Mouse (Mus musculus) adrenal gland, adult 2 months (tissue): ENCODE measurements around the gene Gucy2c. TPM values are rescaled to one million over a fixed set of nuclear protein-coding genes. Genes with fewer than 3 reads are reported as not detected.

Source experiments
- DNase-seq: peaks from one replicate; pipeline ENCODE4 v3.0.0; 2021
- microRNA-seq, 2 experiments: library from miRNA; unstranded; fragments of <30 nt; microRNA quantifications; one replicate each; pipeline ENCODE4 v1.2.0; 2021
- polyA plus RNA-seq: library from polyadenylated mRNA; depleted of rRNA; stranded (reverse); fragments of >200 nt; gene quantifications from 2 replicates; pipeline ENCODE4 v1.2.3, GENCODE M21; 2012; rRNA removed
- total RNA-seq, 2 experiments: library from RNA; stranded (reverse); gene quantifications; 2 replicates each; pipeline ENCODE4 v1.2.3; 2021

Gene Gucy2c
- total and polyA plus RNA-seq, 3 experiments = not detected

DNA sequence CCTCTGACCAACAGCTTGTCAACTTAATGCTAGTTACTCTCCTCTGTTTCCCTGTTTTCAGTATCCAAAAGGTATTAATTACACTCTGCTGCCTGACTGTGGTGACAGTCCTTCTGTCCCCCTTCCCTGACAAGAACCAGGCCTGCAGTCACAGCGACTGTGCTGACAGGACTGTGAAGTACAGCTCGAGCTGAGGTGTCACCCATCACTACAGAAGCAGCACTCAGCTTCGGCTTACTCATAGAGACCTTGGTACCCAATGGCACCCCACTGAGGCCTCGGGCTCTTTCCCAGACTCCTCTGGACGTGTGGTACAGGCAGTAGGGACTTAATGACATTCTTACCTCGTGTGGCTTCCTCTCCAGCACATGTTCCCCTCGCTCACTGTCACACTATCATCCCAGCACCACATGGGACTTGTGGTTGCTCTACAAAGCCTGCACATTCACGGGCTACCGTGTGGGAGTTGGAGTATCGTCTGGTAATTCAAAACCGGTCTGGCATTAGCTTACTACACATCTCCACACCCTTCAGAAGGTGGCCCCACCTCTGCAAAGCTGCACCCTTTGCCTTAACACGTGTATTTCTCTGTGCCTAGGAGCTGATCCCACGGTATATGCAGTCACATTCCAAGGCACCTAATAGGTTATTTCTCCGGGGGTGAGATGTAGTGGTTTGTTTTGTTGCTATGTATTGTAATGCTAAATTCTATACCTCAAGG lies 113.1 kb downstream of the Gucy2c start:
- DNase-seq = no peak

DNA sequence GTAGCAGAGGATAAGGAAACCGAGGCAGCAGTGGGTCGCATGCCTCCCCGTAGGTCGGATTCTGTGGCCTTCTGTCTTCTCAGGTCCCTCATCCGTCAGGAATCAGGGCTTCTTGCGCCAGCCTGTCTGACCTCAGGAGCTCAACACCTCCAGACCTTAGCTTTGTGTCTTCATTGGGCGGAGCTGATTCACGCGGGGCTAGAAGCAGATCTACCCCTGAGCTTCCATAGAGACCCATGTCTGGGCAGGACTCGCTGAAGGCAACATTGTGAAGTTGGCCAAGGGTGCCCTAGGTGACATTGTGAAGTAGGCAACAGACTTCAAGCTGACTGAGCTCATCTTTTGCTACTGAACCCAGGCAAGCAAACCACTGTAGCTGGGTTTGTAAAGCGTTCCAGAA lies 119.5 kb downstream of the Gucy2c start:
- DNase-seq = no peak

DNA sequence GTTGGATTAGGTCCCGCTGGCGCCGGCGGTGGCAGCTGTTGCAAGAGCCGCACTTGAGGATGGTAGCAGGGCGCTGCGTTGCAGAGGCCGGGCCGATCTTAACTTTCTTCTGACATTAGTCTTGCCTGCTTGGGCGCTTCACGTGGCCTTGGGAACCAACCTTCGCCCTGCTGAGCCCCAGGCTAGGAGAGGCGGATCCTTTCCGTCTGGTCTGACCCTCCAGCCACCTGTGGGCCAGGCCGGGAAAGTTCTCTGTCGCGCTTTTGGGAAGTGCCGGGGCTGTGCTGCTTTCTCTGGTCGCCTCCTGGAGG lies 119.9 kb downstream of the Gucy2c start, which contains the start of gene Plbd1:
Plbd1 (minus strand) TSS at position 223 of the 311 bp plus-strand sequence.
- peak; percentile 95 for DNase-seq

DNA sequence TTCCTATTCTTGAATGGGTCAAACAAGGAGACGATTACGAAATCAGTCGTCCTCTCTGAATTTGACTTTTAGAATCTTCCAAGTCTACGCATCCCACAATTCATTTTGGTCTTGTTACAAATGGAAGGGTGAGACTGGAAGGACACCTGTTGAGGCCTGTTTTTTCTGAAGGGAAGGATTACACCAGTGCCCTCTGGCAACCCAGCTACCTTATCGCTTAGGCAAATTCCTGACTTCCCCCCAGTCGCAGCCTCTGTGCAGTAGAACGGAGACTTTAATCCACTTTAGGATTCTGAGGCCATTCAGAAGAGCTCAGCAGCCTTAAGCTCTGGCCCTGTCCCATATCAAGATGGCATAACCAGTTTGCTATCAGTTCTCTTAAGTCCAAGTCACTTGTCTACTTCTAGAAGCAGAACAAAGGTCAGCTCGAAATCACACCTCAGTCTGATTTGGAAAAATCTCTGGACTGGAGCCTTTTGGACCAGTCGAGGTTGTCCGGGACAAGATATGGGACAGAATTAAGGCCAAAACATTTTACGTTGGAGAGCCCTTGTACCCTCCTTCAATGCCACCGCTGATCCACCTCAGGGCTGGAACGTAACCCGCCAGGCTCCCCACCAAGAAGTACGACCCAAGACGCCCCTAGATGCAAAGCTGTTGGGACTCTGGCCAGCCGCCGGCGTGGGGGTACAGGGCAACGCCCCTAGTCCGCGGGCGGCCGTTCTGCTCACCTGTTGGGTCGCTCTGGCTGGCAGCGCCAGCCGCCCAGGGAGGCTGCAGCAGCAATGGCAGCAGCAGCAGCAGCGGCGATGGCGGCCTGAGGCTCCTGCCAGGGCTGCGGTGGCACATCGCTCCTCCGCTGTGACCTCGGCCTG lies 120.5 kb downstream of the Gucy2c start:
- DNase-seq = no peak

DNA sequence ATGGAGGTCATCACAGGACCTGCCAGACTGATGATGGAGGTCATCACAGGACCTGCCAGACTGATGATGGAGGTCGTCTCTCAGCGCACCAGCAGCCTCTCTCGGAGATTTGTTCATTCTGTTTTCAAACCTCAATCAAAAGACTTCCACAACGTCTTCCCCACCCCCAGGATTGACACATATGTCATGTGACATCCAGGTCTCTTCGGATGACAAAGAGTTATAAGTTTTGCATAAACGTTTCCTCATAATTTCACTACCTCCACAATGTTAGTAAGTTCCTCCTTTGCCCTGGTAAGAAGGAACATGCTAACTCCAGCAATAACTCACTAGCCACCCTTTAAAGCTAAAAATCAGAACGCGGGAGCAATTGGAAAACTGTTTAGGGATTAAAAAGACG lies 122.3 kb downstream of the Gucy2c start:
- no peak for DNase-seq

DNA sequence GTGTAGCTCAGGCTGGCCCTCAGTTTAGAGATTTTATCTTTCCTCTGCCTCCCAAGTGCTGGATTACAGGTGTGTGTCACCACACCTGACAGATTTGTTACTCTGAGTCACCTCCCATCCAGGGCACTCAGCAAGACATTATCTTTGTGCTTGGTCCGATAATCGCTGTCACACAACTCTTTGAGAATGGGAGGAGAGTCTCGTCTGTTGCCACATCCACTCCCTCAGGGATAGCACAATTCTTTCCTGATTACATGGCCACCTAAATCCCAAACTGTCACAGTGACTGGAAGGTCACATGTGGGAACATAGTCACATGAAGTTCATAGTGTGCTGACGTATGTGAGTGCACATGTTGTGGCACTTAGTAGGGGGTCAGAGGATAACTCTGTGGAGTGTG lies 123.3 kb downstream of the Gucy2c start:
- no peak for DNase-seq

DNA sequence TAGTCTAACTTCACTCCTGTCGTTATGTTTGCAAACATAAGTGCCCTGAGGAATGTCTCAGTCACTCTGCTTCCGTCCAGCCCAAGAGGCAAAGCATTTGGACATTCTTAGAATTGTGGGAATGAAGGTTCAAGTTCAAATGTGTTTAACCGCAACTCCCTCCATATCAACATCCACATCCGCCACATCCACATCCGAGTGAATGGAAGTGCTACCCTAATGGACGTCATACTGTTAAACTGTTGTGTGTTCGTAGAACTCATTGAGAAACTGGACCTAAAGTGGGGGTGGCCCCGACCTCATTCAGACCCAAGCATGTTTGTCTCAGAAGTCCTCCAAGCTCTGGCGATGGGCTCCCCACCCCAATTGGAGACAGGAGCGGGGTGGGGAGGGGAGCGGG lies 125.8 kb downstream of the Gucy2c start:
- DNase-seq = no peak

DNA sequence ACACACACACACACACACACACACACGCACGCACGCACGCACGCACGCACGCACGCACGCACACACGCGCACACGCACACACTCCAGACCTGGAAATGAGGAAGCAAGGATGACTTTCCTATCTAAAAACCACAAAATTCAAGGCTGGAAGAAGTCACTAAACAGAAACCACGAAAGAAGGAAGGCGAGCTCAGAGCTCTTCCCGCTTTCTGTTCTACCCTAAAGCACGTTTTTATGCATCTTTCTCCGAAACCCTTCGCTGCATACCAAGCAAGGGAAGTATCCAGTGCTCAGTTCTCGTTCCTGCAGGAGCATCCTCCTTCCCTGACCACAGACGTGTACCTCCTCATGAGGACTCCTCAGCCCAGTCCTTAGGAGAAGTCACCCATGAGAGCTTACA lies 127.1 kb downstream of the Gucy2c start:
- DNase-seq = no peak

DNA sequence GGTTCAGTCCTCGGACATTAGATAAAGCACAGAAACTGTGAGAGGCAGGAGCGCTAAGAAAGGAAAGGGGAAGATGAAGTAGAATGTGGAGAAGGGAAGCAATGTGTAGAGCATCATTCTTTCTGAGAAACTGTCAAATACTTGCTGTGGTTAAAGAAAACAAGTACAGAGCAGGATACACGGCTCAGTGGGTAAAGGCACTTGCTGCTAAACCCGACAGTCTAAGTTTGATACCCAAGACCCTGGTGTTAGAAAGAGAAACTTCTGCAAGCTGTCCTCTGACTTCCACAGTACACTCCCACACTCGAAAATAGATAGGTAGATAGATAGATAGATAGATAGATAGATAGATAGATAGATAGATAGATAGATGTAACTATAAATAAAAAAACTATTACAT lies 128.2 kb downstream of the Gucy2c start:
- DNase-seq = no peak

DNA sequence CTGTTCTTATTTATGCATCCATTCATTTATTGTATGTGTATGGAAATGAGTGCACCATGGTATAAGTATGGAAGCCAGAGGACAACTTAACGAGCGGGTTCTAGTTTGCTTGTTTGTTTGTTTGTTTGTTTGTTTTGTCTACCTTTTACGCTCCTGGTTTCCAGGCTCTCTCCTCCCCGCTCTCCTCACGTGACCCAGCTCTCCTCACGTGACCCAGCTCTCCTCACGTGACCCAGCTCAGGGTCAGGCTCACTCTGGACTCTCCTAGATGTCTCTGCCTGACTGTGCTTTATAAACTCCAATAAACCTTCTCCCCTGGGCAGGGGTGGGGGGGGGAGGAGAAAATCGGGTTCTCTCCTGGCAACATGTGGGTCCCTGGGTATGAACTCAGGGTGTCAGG lies 130.9 kb downstream of the Gucy2c start:
- no peak for DNase-seq

DNA sequence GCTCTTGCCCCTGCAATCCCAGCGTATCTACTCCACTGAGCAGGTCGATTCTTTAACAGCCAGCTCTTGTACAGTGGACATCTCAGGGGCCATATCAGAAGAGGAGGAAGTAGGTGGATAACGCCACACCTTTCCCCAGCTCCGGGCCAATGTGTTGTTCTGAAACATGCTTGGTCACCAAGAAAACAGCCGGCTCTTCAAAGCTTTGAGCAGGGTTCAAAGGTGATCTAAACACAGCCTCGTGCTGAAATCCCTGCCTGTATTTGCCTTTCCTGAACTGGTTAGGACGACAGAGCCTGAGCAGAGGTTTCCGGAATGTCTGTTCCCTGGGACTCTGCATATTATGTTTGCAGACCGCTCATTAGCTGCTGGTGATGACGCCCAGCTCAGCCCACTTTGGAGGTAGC lies 134.1 kb downstream of the Gucy2c start:
- DNase-seq = no peak

Small RNAs within 50 kb of the gene (microRNA-seq; reads per million reads assigned to microRNA genes)
- 0 to 0.22 reads per million in 2 experiments for gene Gm44364

Other genes with a start within 250 kb of the Gucy2c start
- gene Plbd1, start 119.8 kb downstream of the Gucy2c start, total RNA-seq = 10 to 100 TPM; 43.6 to 48.3 TPM
- 8.9 and 11.5 TPM in 2 replicates for gene Plbd1, start 119.8 kb downstream of the Gucy2c start, polyA plus RNA-seq
- gene Hist4h4, start 22.6 kb upstream of the Gucy2c start, total RNA-seq = 10 to 100 TPM in 1 of 2 experiments, 1 to 10 TPM in 1; 6.3 to 11.6 TPM
- 0.25 and 0.34 TPM in 2 replicates for gene Hist4h4, start 22.6 kb upstream of the Gucy2c start, polyA plus RNA-seq
- gene H2afj, start 26.5 kb upstream of the Gucy2c start, total RNA-seq = 100 to 1,000 TPM; 168 to 169 TPM
- gene H2afj, start 26.5 kb upstream of the Gucy2c start, polyA plus RNA-seq = 593 and 681 TPM in 2 replicates
- gene BC049715, start 45.9 kb upstream of the Gucy2c start, total RNA-seq = 1 to 10 TPM in 1 of 2 experiments, under 1 TPM in 1; 0.41 to 1.1 TPM
- 0.21 and 0.71 TPM in 2 replicates for gene BC049715, start 45.9 kb upstream of the Gucy2c start, polyA plus RNA-seq
- gene Wbp11, start 46.5 kb upstream of the Gucy2c start, total RNA-seq = 10 to 100 TPM; 72.6 to 79.2 TPM
- 47.4 and 55.0 TPM in 2 replicates for gene Wbp11, start 46.5 kb upstream of the Gucy2c start, polyA plus RNA-seq
- under 1 TPM in 1 of 2 experiments, not detected in 1; 0.23 TPM for gene Smco3, start 53.7 kb upstream of the Gucy2c start, total RNA-seq
- gene Smco3, start 53.7 kb upstream of the Gucy2c start, polyA plus RNA-seq = not detected in 2 replicates
- gene Art4, start 76.0 kb upstream of the Gucy2c start, total RNA-seq = 1 to 10 TPM; 4.8 to 6.4 TPM
- gene Art4, start 76.0 kb upstream of the Gucy2c start, polyA plus RNA-seq = 0.91 and 1.6 TPM in 2 replicates
- 100 to 1,000 TPM; 171 to 192 TPM for gene Mgp, start 94.1 kb upstream of the Gucy2c start, total RNA-seq
- 227 and 304 TPM in 2 replicates for gene Mgp, start 94.1 kb upstream of the Gucy2c start, polyA plus RNA-seq
- not detected for gene Erp27, start 140.4 kb upstream of the Gucy2c start, total RNA-seq
- gene Erp27, start 140.4 kb upstream of the Gucy2c start, polyA plus RNA-seq = not detected in 2 replicates
- 1 to 10 TPM in 1 of 2 experiments, not detected in 1; 1.7 TPM for gene Pde6h, start 142.1 kb upstream of the Gucy2c start, total RNA-seq
- gene Pde6h, start 142.1 kb upstream of the Gucy2c start, polyA plus RNA-seq = not detected in 2 replicates
- gene Arhgdib, start 160.1 kb upstream of the Gucy2c start, total RNA-seq = 10 to 100 TPM; 24.7 to 32.7 TPM
- 10.5 and 12.1 TPM in 2 replicates for gene Arhgdib, start 160.1 kb upstream of the Gucy2c start, polyA plus RNA-seq